Comparison of ENCODE assay signal across 10 mouse cellular contexts in the genomic region with DNA sequence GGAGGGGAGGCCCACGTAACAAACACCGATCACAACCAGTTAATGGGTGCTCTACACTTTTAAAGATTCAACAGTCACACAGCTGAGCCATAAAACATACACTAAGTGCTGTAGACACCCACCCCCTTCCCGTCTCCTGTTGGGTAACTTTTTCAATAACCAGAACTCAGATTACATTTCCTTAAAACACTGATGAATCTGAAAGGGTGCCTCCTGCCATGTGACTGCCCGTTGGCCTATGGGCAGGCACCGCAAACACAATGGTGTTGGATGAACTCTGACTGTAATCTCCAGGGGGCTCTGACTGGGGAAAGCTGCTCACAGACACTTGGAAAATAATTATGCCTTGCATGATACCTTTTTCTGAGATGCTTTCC.
A peak's percentile ranks its signal among the peaks of the same experiment; 100 is the strongest.
DNase-seq lines count a peak whose midpoint lies in the region; ATAC-seq and TF ChIP-seq lines count a peak whose summit lies in the region.
"Had no signal": no experiment of that assay in that cellular context is flagged by ENCODE, and none has a peak within 500 bp of the region (broad histone marks: within the 10 kb centered on the region; RNA-seq: fewer than 3 reads in every experiment).

No protein-coding gene starts in this region.

- no peaks in the 10 kb centered on the region for H3K27me3 ChIP-seq in heart, postnatal 0 days (ENCODE audit: control insufficient read depth, insufficient read depth, low read length)
- no peaks in the 10 kb centered on the region for H3K27me3 ChIP-seq in embryonic facial prominence, embryonic 12.5 days
- H3K27me3 ChIP-seq in midbrain, embryonic 11.5 days (ENCODE audit: control insufficient read depth, insufficient read depth, low read length), result no peaks in the 10 kb centered on the region

- TF ChIP-seq EP300 in heart, postnatal 0 days (IDR thresholded peaks at IDR 0.05; ENCODE audit: low read depth), result no peak

- WGBS in heart, postnatal 0 days, result 32% methylated on average over 5 of the region's 5 CpGs
- WGBS in embryonic facial prominence, embryonic 12.5 days, result 41% methylated on average over 5 of the region's 5 CpGs
- 43% methylated on average over 5 of the region's 5 CpGs for WGBS in midbrain, embryonic 11.5 days

- peak; percentile 51; the same call in 1 of the 2 replicates for ATAC-seq in heart, postnatal 0 days (ENCODE audit: insufficient read depth, low read depth)
- ATAC-seq in embryonic facial prominence, embryonic 12.5 days (ENCODE audit: insufficient number of reproducible peaks, insufficient read depth, low FRiP score, low TSS enrichment), result 0 out of 2 replicates have a peak, but pooled peaks have one; percentile 30
- ATAC-seq in granulocyte monocyte progenitor cell, adult 5-6 weeks (replicated peaks; ENCODE audit: poor library complexity, severe bottlenecking), result peak; percentile 54
- peak; percentile 78 for ATAC-seq in midbrain, embryonic 11.5 days (ENCODE audit: low FRiP score)

- H3K4me1 ChIP-seq in heart, postnatal 0 days (ENCODE audit: control insufficient read depth, insufficient read depth), result peaks cover 5% of the 10 kb centered on the region
- peaks cover 14% of the 10 kb centered on the region for H3K4me1 ChIP-seq in embryonic facial prominence, embryonic 12.5 days
- peaks cover 15% of the 10 kb centered on the region for H3K4me1 ChIP-seq in midbrain, embryonic 11.5 days (ENCODE audit: control insufficient read depth, insufficient read depth, low read length)

- no peak overlapping the region for H3K27ac ChIP-seq in heart, postnatal 0 days (ENCODE audit: low read depth)
- H3K27ac ChIP-seq in embryonic facial prominence, embryonic 12.5 days, result 0 out of 2 replicates have a peak overlapping the region, but pooled peaks have one; percentile 30
- 0 out of 2 replicates have a peak overlapping the region, but pooled peaks have one; percentile 8 for H3K27ac ChIP-seq in midbrain, embryonic 11.5 days (ENCODE audit: low read depth, low read length)

- no peak overlapping the region for H3K9ac ChIP-seq in heart, postnatal 0 days (replicated peaks; ENCODE audit: low read depth, low read length)
- H3K9ac ChIP-seq in embryonic facial prominence, embryonic 12.5 days, result no peak overlapping the region
- H3K9ac ChIP-seq in midbrain, embryonic 11.5 days (ENCODE audit: low read length), result no peak overlapping the region

- peak overlapping the region; percentile 52 for H3K4me2 ChIP-seq in heart, postnatal 0 days (ENCODE audit: low read depth, low read length)
- peak overlapping the region; percentile 25 for H3K4me2 ChIP-seq in embryonic facial prominence, embryonic 12.5 days (replicated peaks)
- peak overlapping the region; percentile 22 for H3K4me2 ChIP-seq in midbrain, embryonic 11.5 days

- peak overlapping the region; percentile 26 for H3K4me3 ChIP-seq in heart, postnatal 0 days (ENCODE audit: low read depth, low read length)
- 0 out of 2 replicates have a peak overlapping the region, but pooled peaks have one; percentile 2 for H3K4me3 ChIP-seq in embryonic facial prominence, embryonic 12.5 days
- peak overlapping the region; percentile 9; the same call in 1 of the 2 replicates for H3K4me3 ChIP-seq in midbrain, embryonic 11.5 days (ENCODE audit: low read depth, low read length)

- no peaks in the 10 kb centered on the region for H3K9me3 ChIP-seq in heart, postnatal 0 days (replicated peaks; ENCODE audit: control insufficient read depth, low read length)
- H3K9me3 ChIP-seq in embryonic facial prominence, embryonic 12.5 days, result no peaks in the 10 kb centered on the region
- no peaks in the 10 kb centered on the region for H3K9me3 ChIP-seq in midbrain, embryonic 11.5 days (ENCODE audit: control insufficient read depth, low read length)

- no peak for TF ChIP-seq CTCF in heart, postnatal 0 days (IDR thresholded peaks at IDR 0.05; ENCODE audit: low read depth)

- no peaks in the 10 kb centered on the region for H3K36me3 ChIP-seq in heart, postnatal 0 days (replicated peaks; ENCODE audit: control insufficient read depth, insufficient read depth, low read length)
- peaks cover 11% of the 10 kb centered on the region for H3K36me3 ChIP-seq in embryonic facial prominence, embryonic 12.5 days
- no peaks in the 10 kb centered on the region for H3K36me3 ChIP-seq in midbrain, embryonic 11.5 days (ENCODE audit: control insufficient read depth, insufficient read depth, low read length)

- DNase-seq in heart, postnatal 0 days (ENCODE audit: low spot score), result no peak
- DNase-seq in heart, adult 18-20 months, result no peak
- no peak for DNase-seq in midbrain, embryonic 11.5 days (ENCODE audit: low spot score, missing footprints)
- DNase-seq in urinary bladder, postnatal 36 days (ENCODE audit: low spot score in 2 of 2), result no peak
- no peak for DNase-seq in cerebellum, postnatal 4 days (ENCODE audit: low spot score in 2 of 2)
- no peak for DNase-seq in spleen, postnatal 10 days (ENCODE audit: low spot score in 2 of 2)
- DNase-seq: gastrocnemius, postnatal 36 days; right cerebral cortex, postnatal 25 days had no signal
